9 mouse cellular contexts compared by ENCODE assay signal in genomic region chr7:138734254-138734653, GRCm38 (mm10).
DNase-seq lines count a peak whose midpoint lies in the region; ATAC-seq and TF ChIP-seq lines count a peak whose summit lies in the region.
"Had no signal": no experiment of that assay in that cellular context is flagged by ENCODE, and none has a peak within 500 bp of the region (broad histone marks: within the 10 kb centered on the region; RNA-seq: fewer than 3 reads in every experiment).

No protein-coding gene starts in this region.

- TF ChIP-seq CTCF in gastrocnemius, adult 2 months (IDR thresholded peaks at IDR 0.05), result peak; percentile 53

- 33% methylated on average over 4 of the region's 4 CpGs for WGBS in neural tube, embryonic 15.5 days
- 36% methylated on average over 4 of the region's 4 CpGs for WGBS in limb, embryonic 14.5 days

- intact Hi-C loops in gastrocnemius, adult 2 months (cut with DNase I), result loop anchor here (2.0 to 10.0 kb wide), 2 partner anchors 93 to 191 kb away; no protein-coding TSS in a partner anchor

- no peak overlapping the region for H3K4me3 ChIP-seq in gastrocnemius, adult 2 months
- H3K4me3 ChIP-seq in neural tube, embryonic 15.5 days (replicated peaks), result no peak overlapping the region
- no peak overlapping the region for H3K4me3 ChIP-seq in limb, embryonic 14.5 days (replicated peaks; ENCODE audit: low read length)
- H3K4me3 ChIP-seq: megakaryocyte, embryonic 14.5 days had no signal

- no peak overlapping the region for H3K9ac ChIP-seq in neural tube, embryonic 15.5 days (replicated peaks)
- H3K9ac ChIP-seq in limb, embryonic 14.5 days (ENCODE audit: low read depth, low read length, severe bottlenecking), result no peak overlapping the region

- peak; percentile 26 for DNase-seq in gastrocnemius, adult 2 months
- DNase-seq in gastrocnemius, postnatal 25 days, result no peak
- peak; percentile 46 for DNase-seq in neural tube, embryonic 10.5 days (ENCODE audit: extremely low spot score, low spot score)
- peak; percentile 66 for DNase-seq in adrenal gland, postnatal 14 days
- DNase-seq in frontal cortex, postnatal 14 days (ENCODE audit: low spot score in 2 of 2), result peak; percentile 17 to 37
- peak; percentile 14 for DNase-seq in limb, embryonic 14.5 days (ENCODE audit: low spot score)
- peak; percentile 75 for DNase-seq in testis, postnatal 10 days (ENCODE audit: low spot score)

- ATAC-seq in neural tube, embryonic 15.5 days (ENCODE audit: low FRiP score), result no peak
- ATAC-seq in limb, embryonic 14.5 days (ENCODE audit: low FRiP score, low read depth), result no peak

- H3K27me3 ChIP-seq in neural tube, embryonic 15.5 days (replicated peaks), result no peaks in the 10 kb centered on the region
- no peaks in the 10 kb centered on the region for H3K27me3 ChIP-seq in limb, embryonic 14.5 days (ENCODE audit: control insufficient read depth, insufficient read depth, low read length)

- TF ChIP-seq POLR2A in limb, embryonic 14.5 days (IDR thresholded peaks at IDR 0.05; ENCODE audit: borderline replicate concordance, extremely low read depth, insufficient read depth, insufficient read length), result no peak

- no peak overlapping the region for H3K27ac ChIP-seq in gastrocnemius, adult 2 months
- no peak overlapping the region for H3K27ac ChIP-seq in neural tube, embryonic 15.5 days (replicated peaks)
- no peak overlapping the region for H3K27ac ChIP-seq in limb, embryonic 14.5 days (replicated peaks; ENCODE audit: low read depth, low read length)

- no peaks in the 10 kb centered on the region for H3K4me1 ChIP-seq in neural tube, embryonic 15.5 days
- H3K4me1 ChIP-seq in limb, embryonic 14.5 days (ENCODE audit: control insufficient read depth, insufficient read depth, low read length), result no peaks in the 10 kb centered on the region
- H3K4me1 ChIP-seq: megakaryocyte, embryonic 14.5 days had no signal

- no peak overlapping the region for H3K4me2 ChIP-seq in neural tube, embryonic 15.5 days
- no peak overlapping the region for H3K4me2 ChIP-seq in limb, embryonic 14.5 days (replicated peaks; ENCODE audit: low read depth, low read length, severe bottlenecking)

- H3K36me3 ChIP-seq in neural tube, embryonic 15.5 days, result no peaks in the 10 kb centered on the region
- H3K36me3 ChIP-seq in limb, embryonic 14.5 days (ENCODE audit: control insufficient read depth, insufficient read depth, low read length), result no peaks in the 10 kb centered on the region

- no peaks in the 10 kb centered on the region for H3K9me3 ChIP-seq in neural tube, embryonic 15.5 days (replicated peaks)
- H3K9me3 ChIP-seq in limb, embryonic 14.5 days (ENCODE audit: control insufficient read depth, low read length), result no peaks in the 10 kb centered on the region
- H3K9me3 ChIP-seq: megakaryocyte, embryonic 14.5 days had no signal
